Mouse (Mus musculus): ENCODE measurements around the gene Serpinh1.

Serpinh1 gene

GRCm38 (mm10) chr7:99326128-99326527 lies 26.9 kb downstream of the Serpinh1 start:
- DNase-seq (ENCODE audit: low spot score) = no peak

DNA sequence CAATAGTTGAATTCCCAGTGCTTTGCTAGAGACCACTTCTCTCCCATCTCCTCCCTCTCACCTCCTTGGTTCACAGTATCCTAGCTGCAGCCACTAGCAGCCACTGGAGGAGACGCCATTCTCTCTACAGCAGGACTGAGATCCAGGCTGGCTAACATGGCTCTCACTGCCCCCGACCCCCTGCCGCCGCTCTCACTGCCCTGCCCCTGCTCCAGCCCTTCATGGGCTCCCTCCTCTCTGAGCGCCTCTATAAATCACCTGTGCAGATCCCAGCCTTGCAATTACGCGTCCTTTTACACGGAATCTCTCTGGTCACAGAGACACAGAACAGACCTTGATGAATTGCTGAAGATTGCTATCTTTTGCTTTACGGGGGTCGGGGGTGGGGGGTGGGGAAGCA lies 28.2 kb downstream of the Serpinh1 start:
- DNase-seq (ENCODE audit: low spot score) = no peak

- no peak for DNase-seq (ENCODE audit: low spot score)
Measured at GRCm38 (mm10) chr7:99323321-99323700, 29.7 kb downstream of the Serpinh1 start.

DNA sequence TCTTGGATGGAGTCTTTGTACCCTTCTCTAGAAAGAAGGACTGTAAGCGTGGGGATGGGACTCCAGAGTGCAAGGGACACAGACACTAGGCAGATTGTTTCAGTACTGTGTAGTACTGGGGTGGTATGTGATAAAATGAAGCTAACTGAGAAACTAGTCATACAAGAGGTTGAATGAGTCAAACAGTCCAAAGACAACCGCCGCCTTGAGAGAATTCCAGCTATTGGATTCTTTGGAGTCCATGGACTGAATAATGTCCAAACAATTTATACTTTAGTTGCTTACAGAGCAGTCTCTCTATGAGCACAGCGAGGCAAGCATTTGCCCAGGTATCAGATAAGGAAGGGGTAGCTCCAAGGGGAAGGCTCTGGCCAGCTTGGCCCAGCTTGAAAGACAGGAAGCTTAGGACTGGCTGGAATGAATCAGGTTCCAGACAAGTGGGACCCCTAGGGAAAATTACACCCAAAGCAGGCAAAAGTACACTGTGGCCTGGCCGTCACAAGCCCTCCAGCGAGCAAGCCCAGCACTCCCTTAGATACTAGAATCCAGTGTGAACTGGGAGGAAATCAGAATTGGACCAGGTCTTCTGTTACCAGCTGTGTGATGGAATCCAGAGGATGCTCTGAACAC lies 30.2 kb downstream of the Serpinh1 start:
- no peak for DNase-seq (ENCODE audit: low spot score)

GRCm38 (mm10) chr7:99320524-99320923 lies 32.5 kb downstream of the Serpinh1 start:
- DNase-seq (ENCODE audit: low spot score) = no peak

DNA sequence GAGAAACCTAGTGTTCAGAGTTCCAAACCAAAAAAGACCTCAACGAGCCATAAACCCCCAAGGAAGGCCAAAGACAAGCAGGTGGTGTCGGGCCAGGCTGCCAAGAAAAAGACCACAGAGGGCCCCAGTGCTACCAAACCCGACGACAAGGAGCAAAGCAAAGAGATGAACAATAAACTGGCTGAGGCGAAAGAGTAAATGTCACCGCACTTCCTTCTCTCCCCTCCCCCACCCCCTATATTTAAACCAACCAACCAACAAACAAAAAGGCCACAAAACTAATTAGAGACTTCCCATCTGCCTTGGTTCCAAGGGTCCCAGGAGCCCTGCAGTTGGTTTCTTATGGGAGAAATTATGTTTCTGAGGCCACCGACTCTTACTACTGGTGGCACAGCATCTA lies 35.6 kb downstream of the Serpinh1 start:
- no peak for DNase-seq (ENCODE audit: low spot score)

- no peak for DNase-seq (ENCODE audit: low spot score)
Measured at GRCm38 (mm10) chr7:99316207-99316606, 36.8 kb downstream of the Serpinh1 start.

DNA sequence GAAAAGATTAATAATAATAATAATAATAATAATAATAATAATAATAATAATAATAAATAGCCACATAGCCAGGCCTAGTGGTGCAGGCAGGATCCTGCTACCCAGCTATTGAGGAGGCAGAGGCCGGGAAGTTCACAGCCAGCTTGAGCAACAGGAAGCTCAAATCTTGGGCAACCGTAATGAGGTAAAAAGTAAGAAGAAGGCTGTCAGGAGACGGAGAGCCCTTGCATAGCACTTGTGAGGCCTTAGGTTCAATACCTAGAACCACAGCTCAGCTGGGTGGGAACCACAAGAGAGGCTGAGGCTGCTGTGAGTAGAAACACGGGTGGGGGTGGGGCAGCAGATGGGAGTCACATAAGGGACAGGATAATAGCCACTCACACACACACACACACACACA lies 38.5 kb downstream of the Serpinh1 start:
- no peak for DNase-seq (ENCODE audit: low spot score)

- DNase-seq (ENCODE audit: low spot score) = no peak
Measured at GRCm38 (mm10) chr7:99313253-99313652, 39.8 kb downstream of the Serpinh1 start.

DNA sequence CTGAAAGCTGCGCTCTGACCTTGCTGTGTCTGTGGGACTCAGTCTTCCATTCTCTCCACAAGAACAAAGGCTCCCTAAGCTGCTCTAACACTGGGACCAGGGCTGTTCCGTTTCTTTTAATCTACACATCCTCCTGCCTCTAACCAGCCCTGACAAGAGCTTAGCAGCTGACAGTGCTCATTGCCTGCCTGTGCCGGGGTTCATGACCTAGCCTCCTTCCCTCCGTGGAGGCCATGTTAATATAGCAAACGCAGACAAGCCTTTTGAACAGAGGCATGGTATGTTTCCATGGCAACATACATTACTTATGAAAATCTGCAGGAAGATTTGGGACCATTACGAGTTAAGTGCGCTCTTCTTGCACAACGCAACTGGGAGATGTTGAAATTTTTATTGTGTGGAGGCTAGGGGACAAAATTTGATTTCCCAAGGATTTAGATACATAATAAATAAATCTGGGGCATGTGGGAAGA lies 40.3 kb downstream of the Serpinh1 start:
- DNase-seq (ENCODE audit: low spot score) = no peak

DNA sequence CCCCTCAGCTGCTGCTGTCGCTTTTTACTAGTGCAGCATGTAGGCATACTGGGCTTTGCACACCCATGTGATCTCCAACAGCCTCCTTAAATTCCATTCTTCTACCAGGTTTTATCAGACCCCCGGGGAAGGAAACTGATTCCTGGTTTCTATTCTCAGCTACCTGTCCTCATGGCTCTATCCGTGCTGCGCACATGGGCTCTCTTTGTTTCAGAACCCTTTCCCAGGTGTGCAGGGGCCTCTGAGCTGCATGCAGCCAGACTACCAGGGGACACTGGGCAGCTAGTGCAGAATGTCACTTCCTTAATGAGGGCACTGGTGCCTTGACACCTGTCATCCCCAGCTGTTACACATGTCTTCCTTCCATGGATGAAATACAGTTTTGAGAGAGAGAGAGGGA lies 41.0 kb downstream of the Serpinh1 start:
- DNase-seq (ENCODE audit: low spot score) = no peak

- DNase-seq (ENCODE audit: low spot score) = no peak
Measured at GRCm38 (mm10) chr7:99311433-99311832, 41.6 kb downstream of the Serpinh1 start.

- DNase-seq (ENCODE audit: low spot score) = no peak
Measured at GRCm38 (mm10) chr7:99306640-99307039, 46.4 kb downstream of the Serpinh1 start.

GRCm38 (mm10) chr7:99305688-99306087 lies 47.4 kb downstream of the Serpinh1 start:
- no peak for DNase-seq (ENCODE audit: low spot score)

DNA sequence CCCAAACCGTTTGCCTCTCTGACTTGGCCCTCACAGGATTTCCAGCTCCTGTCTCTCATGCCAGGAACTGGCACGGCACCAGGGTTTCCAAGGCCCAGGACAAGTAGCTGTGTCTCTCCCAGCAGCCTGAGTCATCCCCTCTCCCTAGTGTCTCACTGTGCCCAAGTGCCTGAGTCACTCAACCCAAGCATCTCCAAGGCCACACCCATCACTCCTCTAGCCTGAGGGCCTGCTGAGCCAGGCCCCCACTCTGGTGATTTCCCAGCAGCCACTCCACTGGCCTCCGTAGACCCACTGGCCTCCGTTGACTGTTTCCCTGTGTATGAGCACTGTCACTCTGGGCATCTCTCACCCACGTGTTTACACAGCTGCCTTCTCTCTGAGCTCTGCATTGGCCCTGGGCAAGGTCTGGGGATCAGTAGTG lies 48.1 kb downstream of the Serpinh1 start:
- no peak for DNase-seq (ENCODE audit: low spot score)

DNA sequence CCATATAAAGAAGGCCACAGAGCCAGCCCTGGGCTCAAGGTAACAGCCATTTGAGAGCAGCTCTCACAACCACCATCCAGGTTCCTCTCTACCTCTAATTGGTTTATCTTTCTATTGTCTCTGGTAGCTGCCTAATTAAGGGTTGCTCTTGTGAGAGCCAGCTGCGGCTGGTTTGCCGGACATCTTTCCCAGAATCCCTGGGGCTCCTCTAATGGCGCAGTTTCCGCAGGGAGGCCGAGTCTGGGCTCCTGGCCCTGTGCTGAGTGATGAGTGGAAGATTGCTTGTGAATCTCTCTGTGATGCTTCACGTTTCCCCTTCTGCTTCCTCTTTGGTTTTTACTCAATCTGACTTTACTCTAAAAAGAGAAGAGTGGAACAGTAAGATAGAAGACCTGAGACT lies 49.0 kb downstream of the Serpinh1 start:
- DNase-seq (ENCODE audit: low spot score) = no peak

GRCm38 (mm10) chr7:99300650-99301175 lies 52.3 kb downstream of the Serpinh1 start:
- no peak for DNase-seq (ENCODE audit: low spot score)

Measured in spleen, adult 12 weeks (tissue).